Mouse (Mus musculus) bone marrow, adult 2 months (tissue): ENCODE data around the gene Gm5134. TPM values are rescaled to one million over a fixed set of nuclear protein-coding genes. Genes with fewer than 3 reads are reported as not detected.

ENCODE experiments used
- H3K27ac ChIP-seq: fragments of 200-500 bp; 2 replicates; pipeline ENCODE4 v1.5.1; 2012; ENCODE audit warnings: low read depth, mild to moderate bottlenecking, control low read depth, inconsistent platforms, low read length; ENCODE audit not compliant: control insufficient read depth, poor library complexity, insufficient read depth
- H3K4me1 ChIP-seq: fragments of 200-500 bp; 2 replicates; pipeline ENCODE4 v1.6.1; 2011; ENCODE audit warnings: low read length; ENCODE audit not compliant: control insufficient read depth, insufficient read depth
- H3K4me3 ChIP-seq: fragments of 200-500 bp; replicated peaks from 2 replicates; pipeline ENCODE3; 2011; ENCODE audit warnings: mild to moderate bottlenecking, low read depth, low read length, control low read depth; ENCODE audit not compliant: control insufficient read depth
- CTCF ChIP-seq: fragments of 200-500 bp; IDR thresholded peaks from 2 replicates; pipeline ENCODE4 v1.5.1; 2011; ENCODE audit warnings: low read length, control low read depth; ENCODE audit not compliant: control insufficient read depth, insufficient read depth
- POLR2A ChIP-seq: fragments of 200-500 bp; IDR thresholded peaks from 2 replicates; pipeline ENCODE4 v1.6.1; 2011; ENCODE audit warnings: low read depth, mild to moderate bottlenecking, control low read depth, low read length, borderline replicate concordance; ENCODE audit not compliant: control insufficient read depth
- WGBS: fragments of 180-500 bp; shearing (Covaris S2); methylation state at CpG from one replicate; pipeline ENCODE4 v1.1.7; 2018; 5-methylcytosine and 5-hydroxymethylcytosine counted together
- polyA plus RNA-seq: library from polyadenylated mRNA; stranded (reverse); fragments of >200 nt; gene quantifications from 2 replicates; pipeline ENCODE4 v1.2.4, GENCODE M21; 2011; ENCODE audit warnings: low replicate concordance; ENCODE audit not compliant: missing spikeins, insufficient read depth, insufficient read length

Gene Gm5134
- polyA plus RNA-seq, 1 experiment: not detected

DNA sequence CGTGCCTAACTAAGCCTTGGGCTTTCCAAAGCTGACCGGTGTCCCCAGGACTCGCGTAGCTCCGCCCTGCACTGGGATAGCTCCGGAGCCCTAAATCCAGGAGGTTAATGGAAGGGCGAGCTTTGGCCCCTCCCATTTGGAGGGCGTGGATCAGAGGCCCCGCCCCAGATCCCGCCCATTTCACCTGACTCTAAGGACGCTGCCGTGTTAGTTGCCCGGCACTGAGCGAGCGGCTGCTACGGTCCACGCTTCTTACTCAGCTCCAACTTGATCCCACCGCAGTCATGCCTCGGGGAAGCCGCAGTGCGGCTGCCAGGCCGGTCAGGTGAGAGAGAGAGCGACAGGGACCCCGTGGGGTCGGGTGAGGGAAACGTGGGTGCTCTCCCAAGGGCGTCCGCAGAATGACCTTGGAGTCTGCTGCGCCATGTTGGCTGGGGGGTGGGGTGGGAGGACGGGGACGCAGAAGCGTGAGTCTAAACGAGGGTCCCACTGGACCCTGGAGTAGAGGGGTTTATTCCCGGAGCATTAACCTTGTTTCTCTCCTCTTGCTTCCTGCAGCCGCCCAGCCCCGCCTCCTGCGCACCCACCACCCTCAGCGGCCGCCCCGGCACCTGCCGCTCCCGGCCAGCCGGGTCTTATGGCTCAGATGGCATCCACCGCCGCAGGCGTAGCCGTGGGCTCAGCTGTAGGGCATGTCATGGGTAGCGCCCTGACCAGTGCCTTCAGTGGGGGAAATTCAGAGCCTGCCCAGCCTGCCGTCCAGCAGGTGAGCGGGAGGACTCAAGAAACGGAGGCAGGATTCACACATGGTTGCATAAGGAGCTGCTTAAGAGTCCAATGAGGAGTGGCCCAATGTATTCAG is 18.4 kb upstream of the Gm5134 start, which contains the start of gene Mmp11:
Gene Mmp11 (minus strand): TSS at position 817 of the 862 bp plus-strand sequence.
- peak within 1 kb of the TSS; percentile 94 for H3K4me3 ChIP-seq
- 2% methylated on average over 51 of the region's 51 CpGs for WGBS
- peaks cover 2% of the 10 kb centered on the region for H3K4me1 ChIP-seq
- TF ChIP-seq CTCF (no peak), POLR2A (peak; percentile 91)
- peak within 1 kb of the TSS; percentile 80 for H3K27ac ChIP-seq

DNA sequence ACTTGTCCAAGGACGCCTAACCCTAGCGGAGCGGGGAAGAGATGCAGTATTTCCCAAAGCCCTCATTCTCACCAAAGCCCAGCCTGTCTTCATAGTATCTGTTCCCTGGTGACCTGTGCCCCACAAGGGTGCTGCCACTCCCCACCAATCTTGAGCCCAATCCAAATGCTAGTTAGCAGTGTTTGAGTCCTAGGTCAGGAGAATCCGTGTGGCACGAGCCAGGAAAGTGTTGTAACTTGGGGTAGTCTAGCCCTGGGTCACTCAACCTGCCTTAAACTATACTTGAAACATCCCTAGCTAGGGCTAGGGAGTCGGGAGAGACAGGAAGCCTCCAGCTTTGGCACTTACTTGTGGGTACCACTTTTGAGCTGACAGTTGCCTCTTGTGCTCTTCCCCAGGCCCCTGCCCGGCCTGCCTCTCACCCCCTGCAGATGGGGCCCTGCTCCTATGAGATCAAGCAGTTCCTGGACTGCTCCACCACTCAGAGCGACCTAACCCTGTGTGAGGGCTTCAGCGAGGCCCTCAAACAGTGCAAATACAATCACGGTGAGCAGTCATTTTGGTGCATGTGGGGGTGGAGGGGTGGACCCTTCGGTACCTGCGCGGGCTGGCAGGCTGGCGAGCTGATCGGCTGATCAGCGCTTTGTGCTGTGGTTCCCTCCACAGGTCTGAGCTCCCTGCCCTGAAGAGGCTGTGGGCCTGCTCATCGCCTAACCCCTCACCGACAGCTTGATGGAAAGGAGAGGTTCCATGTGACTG is 17.2 kb upstream of the Gm5134 start:
- 78% methylated on average over 18 of the region's 18 CpGs for WGBS
- H3K4me1 ChIP-seq: peaks cover 2% of the 10 kb centered on the region
- peak overlapping the region; percentile 43 for H3K4me3 ChIP-seq
- H3K27ac ChIP-seq: peak overlapping the region; percentile 80
- no peak for TF ChIP-seq POLR2A
- no peak for TF ChIP-seq CTCF

DNA sequence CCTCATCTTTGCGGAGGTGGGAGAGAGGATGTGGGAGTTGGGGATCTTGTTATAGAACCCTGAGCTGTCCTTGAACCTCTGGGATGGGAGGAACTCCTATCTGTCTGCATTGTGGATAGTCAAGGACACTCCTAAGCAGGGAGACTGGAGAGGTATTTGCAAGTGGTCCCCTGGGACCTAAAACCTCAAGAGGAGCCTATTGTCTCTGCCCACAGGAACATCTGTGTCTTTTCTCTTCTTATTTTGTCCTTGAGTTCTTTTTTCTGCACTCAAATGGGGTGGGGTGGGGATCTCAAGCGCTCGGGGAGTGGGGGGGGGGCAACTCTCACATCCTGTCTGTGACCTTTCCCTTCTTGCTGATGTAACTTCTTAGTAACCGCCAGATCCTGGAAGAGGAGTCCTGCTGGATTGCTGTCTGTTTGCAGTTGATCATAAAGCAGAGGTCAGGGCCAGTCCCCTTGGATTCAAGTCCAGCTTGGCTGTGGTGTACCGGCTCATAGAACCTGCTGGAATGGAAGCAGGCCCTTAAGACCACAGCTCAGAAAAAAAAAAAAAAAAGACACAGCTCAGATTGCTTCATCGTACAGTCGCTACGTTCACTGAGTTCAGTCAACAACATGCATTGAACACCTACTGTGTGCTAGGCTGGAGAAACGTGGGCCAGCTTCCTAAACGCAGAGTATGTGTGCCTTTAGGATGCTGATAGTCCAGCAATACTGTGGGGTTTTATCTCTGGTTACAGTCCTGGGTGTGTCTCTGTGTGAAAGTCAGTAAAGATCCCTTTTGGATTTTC is 16.3 kb upstream of the Gm5134 start:
- H3K4me1 ChIP-seq: peaks cover 2% of the 10 kb centered on the region

GRCm38 (mm10) chr10:75939481-75940234 is 14.7 kb upstream of the Gm5134 start:
- Histone ChIP-seq H3K4me1 (peaks cover 2% of the 10 kb centered on the region), H3K4me3 (peak overlapping the region; percentile 75), H3K27ac (peak overlapping the region; percentile 54)
- TF ChIP-seq CTCF (no peak), POLR2A (no peak)
- WGBS: 36% methylated on average over 9 of the region's 9 CpGs

More for the DNA sequence above, 16.3 kb upstream of the Gm5134 start:
- TF ChIP-seq POLR2A (no peak), CTCF (no peak)
- H3K4me3 ChIP-seq: peak overlapping the region; percentile 68
- peak overlapping the region; percentile 71 for H3K27ac ChIP-seq
- 50% methylated on average over 10 of the region's 10 CpGs for WGBS

- peak within 1 kb of the TSS; percentile 75 for H3K4me3 ChIP-seq
- H3K4me1 ChIP-seq: peaks cover 2% of the 10 kb centered on the region
- WGBS: 89% methylated on average over 5 of the region's 5 CpGs
- TF ChIP-seq CTCF: no peak
- TF ChIP-seq POLR2A: no peak
- H3K27ac ChIP-seq: peak within 1 kb of the TSS; percentile 54
Measured at GRCm38 (mm10) chr10:75940520-75940919, 13.8 kb upstream of the Gm5134 start, which contains the start of gene Gm867. Gene Gm867 (minus strand): TSS chr10:75940672.

- Histone ChIP-seq H3K4me3 (no peak overlapping the region), H3K27ac (no peak overlapping the region), H3K4me1 (peaks cover 2% of the 10 kb centered on the region)
- WGBS: 89% methylated on average over 9 of the region's 9 CpGs
- no peak for TF ChIP-seq CTCF
- TF ChIP-seq POLR2A: no peak
Measured at GRCm38 (mm10) chr10:75941042-75941824, 13.1 kb upstream of the Gm5134 start.
